Mouse (Mus musculus) embryo, embryonic 11.5 days (tissue): ENCODE measurements around the gene Ctu2.

Experiments used
- DNase-seq: peaks from one replicate; pipeline ENCODE4 v3.0.0-alpha.2; 2012; ENCODE audit warnings: low read depth, low spot score

Gene Ctu2

GRCm38 (mm10) chr8:122484831-122485230, 8.9 kb downstream of the Ctu2 start:
- no peak for DNase-seq

GRCm38 (mm10) chr8:122488387-122488786, 12.4 kb downstream of the Ctu2 start:
- DNase-seq, result no peak

- DNase-seq, result no peak
These were observed 21.2 kb downstream of the Ctu2 start for GRCm38 (mm10) chr8:122497016-122497734.

- no peak for DNase-seq
These were observed 22.0 kb downstream of the Ctu2 start for GRCm38 (mm10) chr8:122497912-122498311.

GRCm38 (mm10) chr8:122500856-122501255, 24.9 kb downstream of the Ctu2 start:
- DNase-seq, result peak; percentile 72

- DNase-seq, result no peak
These were observed 35.6 kb downstream of the Ctu2 start for GRCm38 (mm10) chr8:122511552-122511951.

GRCm38 (mm10) chr8:122512392-122512791, 36.4 kb downstream of the Ctu2 start:
- no peak for DNase-seq

GRCm38 (mm10) chr8:122515699-122516098, 39.8 kb downstream of the Ctu2 start:
- DNase-seq, result no peak

GRCm38 (mm10) chr8:122517541-122518190, 41.7 kb downstream of the Ctu2 start:
- no peak for DNase-seq

GRCm38 (mm10) chr8:122520611-122521010, 44.7 kb downstream of the Ctu2 start:
- no peak for DNase-seq

- no peak for DNase-seq
These were observed 47.1 kb downstream of the Ctu2 start for GRCm38 (mm10) chr8:122522796-122523651.

GRCm38 (mm10) chr8:122523652-122524360, 47.9 kb downstream of the Ctu2 start:
- no peak for DNase-seq

GRCm38 (mm10) chr8:122524506-122524905, 48.6 kb downstream of the Ctu2 start:
- DNase-seq, result no peak

GRCm38 (mm10) chr8:122525004-122525403, 49.1 kb downstream of the Ctu2 start:
- DNase-seq, result no peak

- DNase-seq, result no peak
These were observed 50.1 kb downstream of the Ctu2 start for GRCm38 (mm10) chr8:122526084-122526483.

- DNase-seq, result no peak
These were observed 50.7 kb downstream of the Ctu2 start for GRCm38 (mm10) chr8:122526526-122527170.

GRCm38 (mm10) chr8:122527937-122528336, 52.0 kb downstream of the Ctu2 start:
- DNase-seq, result no peak

- DNase-seq, result no peak
These were observed 53.2 kb downstream of the Ctu2 start for GRCm38 (mm10) chr8:122529159-122529558.

GRCm38 (mm10) chr8:122531312-122531711, 55.4 kb downstream of the Ctu2 start:
- no peak for DNase-seq
